Mouse (Mus musculus) CH12.LX (cell line): ENCODE data around the gene Arhgap31. TPM values are rescaled to one million over a fixed set of nuclear protein-coding genes. Genes with fewer than 3 reads are reported as not detected.
A peak's percentile ranks its signal among the peaks of the same experiment; 100 is the strongest.

Source experiments
- DNase-seq: peaks from one replicate; pipeline ENCODE4 v3.0.0-alpha.2; 2013; ENCODE audit errors: extremely low read depth
- H3K27ac ChIP-seq: 2 replicates; pipeline ENCODE4 v1.5.1; 2012; ENCODE audit warnings: low read depth, mild to moderate bottlenecking, control low read depth, moderate library complexity; ENCODE audit not compliant: insufficient read depth
- H3K27me3 ChIP-seq: replicated peaks from 2 replicates; pipeline ENCODE3; 2012; ENCODE audit warnings: inconsistent platforms
- H3K36me3 ChIP-seq, 2 experiments: replicated peaks in 1 of 2; 2 replicates each; pipeline versions ENCODE3 to v1.6.1; 2012; ENCODE audit warnings: inconsistent platforms in 1 of 2, low read length in 1 of 2, mild to moderate bottlenecking in 1 of 2, mixed read lengths in 1 of 2, moderate library complexity in 1 of 2; ENCODE audit not compliant: control insufficient read depth in 1 of 2, insufficient read depth in 1 of 2
- H3K4me1 ChIP-seq, 2 experiments: 2 replicates each; pipeline ENCODE4 v1.6.1; 2012; ENCODE audit warnings: inconsistent platforms in 1 of 2, moderate library complexity in 1 of 2; ENCODE audit not compliant: insufficient read depth in 2 of 2, control insufficient read depth in 1 of 2
- H3K4me2 ChIP-seq: 2 replicates; pipeline ENCODE4 v1.6.1; 2012; ENCODE audit warnings: low read depth, mild to moderate bottlenecking, control low read depth; ENCODE audit not compliant: poor library complexity, insufficient read depth, severe bottlenecking
- H3K4me3 ChIP-seq, 3 experiments: fragments of 150-350 bp in 1 of 3; sonication (generic) in 1 of 3; replicated peaks in 1 of 3; 2 replicates each; pipeline versions ENCODE3 to v1.5.1; 2011 to 2012; ENCODE audit warnings: low read depth in 2 of 3, low read length in 2 of 3, mild to moderate bottlenecking in 2 of 3, moderate library complexity in 2 of 3, control low read depth in 1 of 3, improper control_type of control experiment in 1 of 3, inconsistent platforms in 1 of 3, mixed read lengths in 1 of 3; ENCODE audit not compliant: poor library complexity in 1 of 3
- H3K79me2 ChIP-seq: replicated peaks from 2 replicates; pipeline ENCODE4 v1.6.1; 2012; ENCODE audit warnings: mild to moderate bottlenecking, moderate library complexity; ENCODE audit not compliant: control insufficient read depth, poor library complexity, insufficient read depth, severe bottlenecking; ENCODE audit errors: extremely low read depth
- H3K9ac ChIP-seq: 2 replicates; pipeline ENCODE4 v1.6.1; 2012; ENCODE audit warnings: low read depth, mild to moderate bottlenecking, control low read depth, moderate library complexity; ENCODE audit not compliant: insufficient read depth
- H3K9me3 ChIP-seq: replicated peaks from 2 replicates; pipeline ENCODE3; 2012; ENCODE audit warnings: low read length, inconsistent platforms, mixed read lengths
- CHD1 ChIP-seq: IDR thresholded peaks from 2 replicates; pipeline ENCODE4 v1.6.1; 2012; ENCODE audit warnings: low read depth, low read length, improper control_type of control experiment, inconsistent platforms
- CTCF ChIP-seq, 2 experiments: IDR thresholded peaks in 1 of 2; conservative IDR thresholded peaks in 1 of 2; 2 replicates each; pipeline ENCODE4 v1.5.1; 2011 to 2012; ENCODE audit warnings: low read depth in 2 of 2, low read length in 2 of 2, improper control_type of control experiment in 1 of 2, inconsistent platforms in 1 of 2, mild to moderate bottlenecking in 1 of 2, moderate library complexity in 1 of 2
- E2F4 ChIP-seq: IDR thresholded peaks from 2 replicates; pipeline ENCODE4 v1.6.1; 2011; ENCODE audit warnings: low read depth, low read length, improper control_type of control experiment; ENCODE audit not compliant: insufficient replicate concordance
- ELF1 ChIP-seq: IDR thresholded peaks from 2 replicates; pipeline ENCODE4 v1.6.1; 2014; ENCODE audit warnings: low read depth, mild to moderate bottlenecking, inconsistent platforms, low read length, improper control_type of control experiment
- ETS1 ChIP-seq: conservative IDR thresholded peaks from 2 replicates; pipeline ENCODE4 v1.6.1; 2012; ENCODE audit warnings: low read depth, mild to moderate bottlenecking, inconsistent platforms, low read length, improper control_type of control experiment, moderate library complexity
- GABPA ChIP-seq: IDR thresholded peaks from 2 replicates; pipeline ENCODE4 v1.6.1; 2012; ENCODE audit warnings: low read depth, low read length, improper control_type of control experiment, inconsistent platforms; ENCODE audit not compliant: insufficient replicate concordance
- HCFC1 ChIP-seq: IDR thresholded peaks from 2 replicates; pipeline ENCODE4 v1.6.1; 2012; ENCODE audit warnings: low read depth, mild to moderate bottlenecking, inconsistent platforms, low read length, improper control_type of control experiment
- JUND ChIP-seq: conservative IDR thresholded peaks from 2 replicates; pipeline ENCODE4 v1.6.1; 2011; ENCODE audit warnings: low read depth, low read length, improper control_type of control experiment
- MAFK ChIP-seq: IDR thresholded peaks from 2 replicates; pipeline ENCODE4 v1.6.1; 2011; ENCODE audit warnings: low read length, improper control_type of control experiment; ENCODE audit not compliant: insufficient replicate concordance
- MAX ChIP-seq: IDR thresholded peaks from 2 replicates; pipeline ENCODE4 v1.6.1; 2011; ENCODE audit warnings: low read length, improper control_type of control experiment
- MEF2A ChIP-seq: IDR thresholded peaks from 2 replicates; pipeline ENCODE4 v1.6.1; 2014; ENCODE audit warnings: low read depth, mild to moderate bottlenecking, inconsistent platforms, low read length, improper control_type of control experiment, borderline replicate concordance
- MXI1 ChIP-seq: IDR thresholded peaks from 2 replicates; pipeline ENCODE4 v1.6.1; 2011; ENCODE audit warnings: mild to moderate bottlenecking, low read depth, low read length, improper control_type of control experiment
- MYC ChIP-seq: IDR thresholded peaks from 2 replicates; pipeline ENCODE4 v1.6.1; 2011; ENCODE audit warnings: low read depth, mild to moderate bottlenecking, improper control_type of control experiment, low read length
- NELFE ChIP-seq: IDR thresholded peaks from 2 replicates; pipeline ENCODE4 v1.6.1; 2011; ENCODE audit warnings: low read depth, low read length, improper control_type of control experiment
- NRF1 ChIP-seq: IDR thresholded peaks from 2 replicates; pipeline ENCODE4 v1.6.1; 2014; ENCODE audit warnings: low read depth, mild to moderate bottlenecking, inconsistent platforms, low read length, improper control_type of control experiment, moderate library complexity
- POLR2AphosphoS2 ChIP-seq: IDR thresholded peaks from 2 replicates; pipeline ENCODE4 v1.6.1; 2011; ENCODE audit warnings: low read depth, low read length, improper control_type of control experiment
- SIN3A ChIP-seq: IDR thresholded peaks from 2 replicates; pipeline ENCODE4 v1.6.1; 2012; ENCODE audit warnings: low read length, improper control_type of control experiment, inconsistent platforms
- SMC3 ChIP-seq: IDR thresholded peaks from 2 replicates; pipeline ENCODE4 v1.6.1; 2011; ENCODE audit warnings: low read depth, low read length, improper control_type of control experiment
- TCF12 ChIP-seq: IDR thresholded peaks from 2 replicates; pipeline ENCODE4 v1.6.1; 2014; ENCODE audit warnings: low read depth, mild to moderate bottlenecking, inconsistent platforms, low read length, improper control_type of control experiment
- UBTF ChIP-seq: IDR thresholded peaks from 2 replicates; pipeline ENCODE4 v1.6.1; 2012; ENCODE audit warnings: low read depth, mild to moderate bottlenecking, inconsistent platforms, low read length, improper control_type of control experiment, moderate library complexity
- USF1 ChIP-seq: IDR thresholded peaks from 2 replicates; pipeline ENCODE4 v1.6.1; 2014; ENCODE audit warnings: low read depth, mild to moderate bottlenecking, inconsistent platforms, low read length, improper control_type of control experiment
- ZC3H11A ChIP-seq: IDR thresholded peaks from 2 replicates; pipeline ENCODE4 v1.6.1; 2012; ENCODE audit warnings: low read depth, mild to moderate bottlenecking, inconsistent platforms, low read length, improper control_type of control experiment
- ZKSCAN1 ChIP-seq: IDR thresholded peaks from 2 replicates; pipeline ENCODE4 v1.6.1; 2012; ENCODE audit warnings: low read depth, inconsistent platforms, low read length, improper control_type of control experiment, borderline replicate concordance
- ZMIZ1 ChIP-seq: IDR thresholded peaks from 2 replicates; pipeline ENCODE4 v1.6.1; 2012; ENCODE audit warnings: low read depth, mild to moderate bottlenecking, inconsistent platforms, low read length, improper control_type of control experiment
- dilution Hi-C: fragments of 300-500 bp; cut with MboI; formaldehyde crosslinking; loops from 2 replicates; pipeline ENCODE4 v1.14.3; 2020; ENCODE audit warnings: low sequenced_read_pairs; ENCODE audit not compliant: extremely low pct_unique_long_range_greater_than_20kb, extremely low pct_ligation_motif_present
- in situ Hi-C: fragments of 300-500 bp; cut with MboI; formaldehyde crosslinking; loops from 3 replicates; pipeline ENCODE4 v1.14.3; 2019; ENCODE audit warnings: low sequenced_read_pairs, low pct_ligation_motif_present, low pct_unique_long_range_greater_than_20kb, mixed read lengths
- polyA plus RNA-seq: library from polyadenylated mRNA; unstranded; fragments of >175 nt; gene quantifications from 2 replicates; pipeline ENCODE4 v1.2.1, GENCODE M21; 2012; ENCODE audit warnings: low read depth; ENCODE audit not compliant: insufficient read length
- total RNA-seq, 2 experiments: library from RNA; depleted of rRNA; stranded (reverse); fragments of 300-350 nt in 1 of 2; fragments of >200 nt in 1 of 2; gene quantifications; 2 replicates each; pipeline ENCODE4 v1.2.3; 2012 to 2014

Gene Arhgap31
- total and polyA plus RNA-seq, 3 experiments: 0.15 to 2.0 (median 0.76) TPM

DNA sequence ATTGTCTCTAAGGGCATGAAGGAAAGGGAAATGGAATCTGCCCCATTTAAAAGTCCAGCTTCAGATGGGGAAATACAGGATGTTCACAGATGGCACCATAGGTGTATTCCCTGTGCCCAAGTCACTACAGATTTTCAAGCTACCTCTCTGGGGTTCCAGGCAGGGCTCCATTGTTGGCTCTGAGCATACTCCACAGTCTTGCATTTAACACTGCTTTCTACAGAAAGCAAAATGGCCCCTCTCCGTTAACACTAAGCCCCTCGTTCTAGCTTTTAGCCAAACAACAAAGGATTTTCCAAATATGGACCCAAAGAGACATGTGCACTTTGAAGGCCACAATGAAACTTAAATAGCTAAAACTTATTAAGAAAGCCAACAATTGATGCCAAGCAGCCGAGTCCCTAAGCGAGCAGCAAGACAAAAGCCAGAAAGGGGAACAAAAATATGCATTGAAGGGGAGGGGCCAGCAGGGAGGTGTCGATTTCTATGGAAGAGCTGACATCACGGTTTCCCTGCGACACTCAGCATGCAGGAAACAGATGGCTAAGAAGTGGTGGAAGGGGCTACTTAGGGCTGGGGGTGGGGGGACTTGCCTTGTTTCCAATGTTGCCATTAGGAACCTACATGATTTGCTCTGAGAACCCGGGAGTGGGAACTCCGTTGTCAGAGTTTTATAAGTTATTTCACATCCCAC, 11.4 kb downstream of the Arhgap31 start:
- in situ Hi-C loops: loop anchor here (10.0 to 25.0 kb wide), 2 partner anchors 67 to 364 kb away; partner anchors contain the start of genes Cox17, Gm21987 and Maats1
- Histone ChIP-seq H3K79me2 (no peaks in the 10 kb centered on the region), H3K4me1 (peaks cover 0 to 9% of the 10 kb centered on the region in 2 experiments; a peak in 3 of 4 replicates)
- TF ChIP-seq E2F4: no peak
- TF ChIP-seq MAX: no peak
- TF ChIP-seq POLR2AphosphoS2: no peak
- TF ChIP-seq HCFC1: no peak
- TF ChIP-seq MAFK: no peak
- TF ChIP-seq CHD1: no peak
- no peak for TF ChIP-seq ZC3H11A
- no peak for TF ChIP-seq ETS1
- TF ChIP-seq GABPA: no peak
- TF ChIP-seq NELFE: no peak
- TF ChIP-seq ELF1: no peak
- TF ChIP-seq SMC3: no peak
- no peak for TF ChIP-seq NRF1
- no peak for TF ChIP-seq UBTF
- TF ChIP-seq MYC: no peak
- TF ChIP-seq JUND: no peak
- TF ChIP-seq TCF12: no peak
- TF ChIP-seq, all 38 proteins: peak for 0
- dilution Hi-C loops: no loop called here
- H3K36me3 ChIP-seq: no peaks in the 10 kb centered on the region
- H3K4me3 ChIP-seq: no peak overlapping the region
- H3K9me3 ChIP-seq: no peaks in the 10 kb centered on the region
- H3K27ac ChIP-seq: no peak overlapping the region
- peak overlapping the region; percentile 41 for H3K4me2 ChIP-seq
- DNase-seq: no peak
- no peak overlapping the region for H3K9ac ChIP-seq
- H3K27me3 ChIP-seq: peaks cover 4% of the 10 kb centered on the region

GRCm38 (mm10) chr16:38700392-38701162, 12.5 kb downstream of the Arhgap31 start:
- peaks cover 0 to 7% of the 10 kb centered on the region in 2 experiments; a peak in 3 of 4 replicates for H3K4me1 ChIP-seq
- dilution Hi-C loops (no loop called here), in situ Hi-C loops (loop anchor here (10.0 to 25.0 kb wide), 2 partner anchors 66 to 363 kb away; partner anchors contain the start of genes Cox17, Gm21987 and Maats1)
- H3K9ac ChIP-seq: no peak overlapping the region
- no peak overlapping the region for H3K4me3 ChIP-seq
- H3K9me3 ChIP-seq: no peaks in the 10 kb centered on the region
- H3K27ac ChIP-seq: no peak overlapping the region
- H3K36me3 ChIP-seq: no peaks in the 10 kb centered on the region
- no peaks in the 10 kb centered on the region for H3K27me3 ChIP-seq
- TF ChIP-seq MEF2A (no peak), NRF1 (no peak), SIN3A (no peak), HCFC1 (no peak), CHD1 (no peak), E2F4 (no peak), ZKSCAN1 (no peak), SMC3 (no peak), ZMIZ1 (no peak), USF1 (no peak), TCF12 (no peak), MXI1 (no peak), CTCF (conservative IDR thresholded peaks at IDR 0.05 in 1 of 2, IDR thresholded peaks at IDR 0.05 in 1 of 2; ENCODE audit: low read depth in 2 of 2, low read length in 2 of 2) (no peak)
- DNase-seq: no peak
- no peak overlapping the region for H3K4me2 ChIP-seq
- H3K79me2 ChIP-seq: no peaks in the 10 kb centered on the region
